Mouse (Mus musculus) bone marrow macrophage, adult 2 months (primary cell): Measurements from ENCODE around the gene Palld. TPM values are rescaled to one million over a fixed set of nuclear protein-coding genes. Genes with fewer than 3 reads are reported as not detected.

Experiments used
- H3K27ac ChIP-seq: 2 replicates; pipeline ENCODE4 v1.5.1; 2012; ENCODE audit warnings: low read depth, low read length; ENCODE audit not compliant: insufficient read depth
- H3K4me1 ChIP-seq: 2 replicates; pipeline ENCODE4 v1.6.1; 2012; ENCODE audit warnings: low read length; ENCODE audit not compliant: control insufficient read depth, insufficient read depth
- H3K4me3 ChIP-seq: 2 replicates; pipeline ENCODE4 v1.5.1; 2012; ENCODE audit warnings: mild to moderate bottlenecking, low read length, moderate library complexity; ENCODE audit not compliant: insufficient read depth
- CTCF ChIP-seq: IDR thresholded peaks from 2 replicates; pipeline ENCODE4 v1.5.1; 2012; ENCODE audit warnings: low read depth, mild to moderate bottlenecking, low read length, moderate library complexity
- POLR2A ChIP-seq: IDR thresholded peaks from 2 replicates; pipeline ENCODE4 v1.6.1; 2012; ENCODE audit warnings: mild to moderate bottlenecking, low read depth, low read length, borderline replicate concordance
- polyA plus RNA-seq: library from polyadenylated mRNA; stranded (reverse); fragments of >200 nt; gene quantifications from 2 replicates; pipeline ENCODE4 v1.2.4, GENCODE M21; 2012; ENCODE audit not compliant: missing spikeins, insufficient read depth, insufficient read length

Palld gene
- polyA plus RNA-seq, 1 experiment = 6.4 TPM

DNA sequence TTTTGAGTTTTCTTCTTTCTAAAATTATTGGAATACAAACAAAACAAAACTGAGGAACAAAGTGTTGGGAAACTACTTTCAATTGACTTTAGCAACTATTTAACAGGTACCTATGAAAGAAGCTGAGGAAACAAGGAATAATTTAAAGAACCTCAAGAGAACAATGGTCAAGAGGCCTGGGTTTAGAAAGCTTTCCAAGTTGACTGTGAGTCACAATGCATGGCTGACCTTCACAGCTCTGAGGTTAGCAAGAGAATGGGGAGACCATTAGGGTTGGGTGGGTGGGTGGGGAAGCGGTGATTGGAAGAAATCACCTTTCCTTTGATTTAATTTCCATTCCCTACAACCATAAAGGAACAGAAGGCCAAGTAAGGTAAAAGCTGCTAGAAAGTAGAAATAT lies 35.6 kb downstream of the Palld start:
- Histone ChIP-seq H3K4me3 (no peak overlapping the region), H3K4me1 (no peaks in the 10 kb centered on the region), H3K27ac (no peak overlapping the region)
- no peak for TF ChIP-seq CTCF
- no peak for TF ChIP-seq POLR2A

GRCm38 (mm10) chr8:61865365-61865764 lies 37.1 kb downstream of the Palld start:
- Histone ChIP-seq H3K27ac (no peak overlapping the region), H3K4me3 (no peak overlapping the region), H3K4me1 (no peaks in the 10 kb centered on the region)
- TF ChIP-seq POLR2A (no peak), CTCF (no peak)

DNA sequence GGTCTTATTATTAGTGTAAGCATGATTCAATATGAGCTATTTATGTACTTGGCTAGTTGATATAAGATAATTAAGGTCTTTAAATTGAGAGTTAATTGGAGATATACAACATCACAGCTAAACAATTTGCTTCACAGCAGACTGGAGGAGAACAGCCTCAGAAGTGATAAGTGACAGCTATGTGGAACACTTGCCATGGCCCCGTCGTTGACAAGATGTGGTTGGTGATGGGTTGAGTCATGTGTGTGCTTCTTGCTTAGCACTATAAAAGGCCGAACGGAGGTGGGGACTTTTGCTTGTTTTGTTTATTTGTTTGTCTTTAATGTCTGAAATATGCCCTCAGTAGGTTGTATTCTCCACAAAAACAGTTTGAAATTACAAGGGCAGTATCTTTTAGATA lies 51.2 kb downstream of the Palld start:
- no peak for TF ChIP-seq POLR2A
- TF ChIP-seq CTCF = no peak
- H3K27ac ChIP-seq = no peak overlapping the region
- no peaks in the 10 kb centered on the region for H3K4me1 ChIP-seq
- H3K4me3 ChIP-seq = no peak overlapping the region

GRCm38 (mm10) chr8:61848581-61849162 lies 53.8 kb downstream of the Palld start:
- Histone ChIP-seq H3K4me3 (no peak overlapping the region), H3K4me1 (no peaks in the 10 kb centered on the region), H3K27ac (no peak overlapping the region)
- no peak for TF ChIP-seq POLR2A
- TF ChIP-seq CTCF = no peak

GRCm38 (mm10) chr8:61847494-61847893 lies 55.0 kb downstream of the Palld start:
- no peak for TF ChIP-seq POLR2A
- TF ChIP-seq CTCF = no peak
- H3K4me3 ChIP-seq = no peak overlapping the region
- no peaks in the 10 kb centered on the region for H3K4me1 ChIP-seq
- no peak overlapping the region for H3K27ac ChIP-seq

- Histone ChIP-seq H3K4me3 (no peak overlapping the region), H3K4me1 (no peaks in the 10 kb centered on the region), H3K27ac (no peak overlapping the region)
- TF ChIP-seq POLR2A (no peak), CTCF (no peak)
Observed at GRCm38 (mm10) chr8:61844992-61845391, 57.5 kb downstream of the Palld start.

DNA sequence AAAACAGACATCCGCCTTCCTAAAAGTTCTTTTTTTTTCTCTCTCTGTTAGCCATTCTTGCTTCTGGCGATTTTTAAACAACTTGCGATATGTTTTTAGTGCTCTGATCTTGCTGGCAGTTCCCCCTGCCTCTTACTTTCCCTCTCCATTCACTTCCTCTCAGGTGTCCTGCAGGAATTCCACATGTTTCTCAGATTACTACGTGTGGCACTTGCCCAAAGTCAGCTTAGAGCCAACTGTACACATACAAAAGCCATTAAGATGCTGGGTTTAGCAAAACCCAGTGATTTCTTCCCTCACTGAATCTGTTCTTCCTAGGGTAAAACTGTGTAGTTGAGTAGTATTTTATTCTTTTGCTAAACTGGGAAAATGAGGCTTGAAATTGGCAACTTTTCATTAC lies 57.9 kb downstream of the Palld start:
- H3K4me1 ChIP-seq = no peaks in the 10 kb centered on the region
- TF ChIP-seq POLR2A (no peak), CTCF (no peak)

GRCm38 (mm10) chr8:61843776-61844175 lies 58.7 kb downstream of the Palld start:
- Histone ChIP-seq H3K4me3 (no peak overlapping the region), H3K4me1 (no peaks in the 10 kb centered on the region), H3K27ac (no peak overlapping the region)
- TF ChIP-seq CTCF (no peak), POLR2A (no peak)

More for the DNA sequence above, 57.9 kb downstream of the Palld start:
- no peak overlapping the region for H3K27ac ChIP-seq
- no peak overlapping the region for H3K4me3 ChIP-seq

DNA sequence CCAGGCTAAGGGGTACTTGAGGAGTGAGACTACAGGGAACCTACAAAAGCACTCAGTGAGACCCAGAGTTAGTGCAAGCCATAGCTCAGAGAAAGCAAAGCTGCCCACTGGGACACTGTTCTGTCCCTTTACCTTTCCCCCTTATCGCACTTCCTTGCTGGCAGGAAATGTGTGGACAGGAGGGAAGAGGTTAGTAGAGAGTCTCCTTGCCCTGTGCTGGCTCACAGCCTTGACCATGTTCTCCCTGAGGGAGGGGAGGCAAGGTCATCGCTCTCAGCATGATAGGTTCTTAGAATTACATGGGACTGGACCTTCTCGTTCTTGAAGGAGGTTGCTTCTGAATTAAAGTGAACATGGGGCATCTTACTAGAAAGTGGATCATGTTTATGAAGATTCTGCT lies 69.3 kb downstream of the Palld start:
- H3K27ac ChIP-seq = no peak overlapping the region
- H3K4me3 ChIP-seq = no peak overlapping the region
- TF ChIP-seq POLR2A = no peak
- no peaks in the 10 kb centered on the region for H3K4me1 ChIP-seq

DNA sequence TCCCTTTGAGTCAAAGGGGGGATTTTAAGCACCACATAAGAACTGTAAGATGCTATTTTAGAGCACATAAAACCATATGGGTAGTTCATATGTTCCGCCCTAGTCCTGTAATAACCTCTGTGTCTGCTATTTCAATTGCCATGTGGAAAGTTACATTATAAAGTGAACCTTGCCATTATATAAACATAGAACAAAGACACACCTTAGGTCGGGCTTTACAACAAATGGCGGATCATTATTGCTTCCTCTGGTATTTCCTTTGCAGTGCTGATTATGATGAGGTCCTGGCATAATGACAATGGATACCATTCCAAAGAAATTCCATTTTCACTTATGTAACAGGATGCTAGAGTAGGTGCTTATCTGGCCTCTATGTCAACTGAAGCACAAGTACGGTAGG lies 70.5 kb downstream of the Palld start:
- H3K4me1 ChIP-seq = no peaks in the 10 kb centered on the region
- TF ChIP-seq POLR2A (no peak), CTCF (no peak)
- H3K27ac ChIP-seq = no peak overlapping the region
- no peak overlapping the region for H3K4me3 ChIP-seq

DNA sequence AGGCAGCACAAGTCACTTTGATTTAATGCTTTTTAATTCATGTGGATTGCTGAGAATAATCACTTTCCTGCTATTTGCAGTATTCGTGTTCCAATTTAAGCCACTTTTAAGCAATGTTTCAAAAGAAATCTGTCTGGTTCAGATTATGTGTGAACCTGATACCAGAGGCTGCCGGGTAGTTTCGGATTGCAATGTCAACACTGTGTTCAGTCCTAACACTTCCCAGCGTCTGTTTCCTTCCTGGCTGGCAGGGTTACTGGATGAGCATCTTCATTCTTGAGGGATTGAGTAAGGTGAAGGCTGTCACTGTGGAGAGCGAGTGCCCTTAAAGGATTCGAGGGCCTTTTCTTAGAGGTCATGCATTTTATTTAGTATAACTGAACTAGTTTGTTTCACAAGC lies 71.7 kb downstream of the Palld start:
- no peaks in the 10 kb centered on the region for H3K4me1 ChIP-seq
- TF ChIP-seq POLR2A = no peak
- no peak for TF ChIP-seq CTCF
- H3K27ac ChIP-seq = no peak overlapping the region
- no peak overlapping the region for H3K4me3 ChIP-seq
